Mouse (Mus musculus) midbrain, postnatal 0 days (tissue): Measurements from ENCODE around the gene Spire2. TPM values are rescaled to one million over a fixed set of nuclear protein-coding genes. Genes with fewer than 3 reads are reported as not detected.
A peak's percentile ranks its signal among the peaks of the same experiment; 100 is the strongest.

Experiments
- ATAC-seq: fragments of 200-750 bp; cut with Nextera tagmentation; 2 replicates; pipeline ENCODE4 v1.8.0; 2017; ENCODE audit warnings: moderate number of reproducible peaks, mild to moderate bottlenecking, moderate TSS enrichment, moderate library complexity; ENCODE audit not compliant: low FRiP score
- DNase-seq: peaks from one replicate; pipeline ENCODE4 v3.0.0-alpha.2; 2015; ENCODE audit warnings: low spot score
- H3K27ac ChIP-seq: fragments of 300-500 bp; sonication (generic); 2 replicates; pipeline ENCODE4 v1.5.1; 2014; ENCODE audit warnings: low read depth, mild to moderate bottlenecking, low read length, mixed read lengths
- H3K27me3 ChIP-seq: fragments of 300-500 bp; sonication (generic); 2 replicates; pipeline ENCODE4 v1.6.1; 2014; ENCODE audit warnings: low read length, control low read depth, mixed read lengths; ENCODE audit not compliant: insufficient read depth
- H3K36me3 ChIP-seq: fragments of 300-500 bp; sonication (generic); 2 replicates; pipeline ENCODE4 v1.6.1; 2014; ENCODE audit warnings: low read length, control low read depth, mixed read lengths; ENCODE audit not compliant: insufficient read depth
- H3K4me1 ChIP-seq: fragments of 300-500 bp; sonication (generic); 2 replicates; pipeline ENCODE4 v1.6.1; 2014; ENCODE audit warnings: mild to moderate bottlenecking, control low read depth, antibody characterized with exemption, low read length, mixed read lengths; ENCODE audit not compliant: insufficient read depth
- H3K4me2 ChIP-seq: fragments of 300-500 bp; sonication (generic); 2 replicates; pipeline ENCODE4 v1.6.1; 2014; ENCODE audit warnings: low read depth, mild to moderate bottlenecking, low read length, mixed read lengths; ENCODE audit not compliant: poor library complexity, severe bottlenecking
- H3K4me3 ChIP-seq: fragments of 300-500 bp; sonication (generic); 2 replicates; pipeline ENCODE4 v1.5.1; 2014; ENCODE audit warnings: low read depth, mild to moderate bottlenecking, low read length, moderate library complexity
- H3K9ac ChIP-seq: fragments of 300-500 bp; sonication (generic); replicated peaks from 2 replicates; pipeline ENCODE4 v1.6.1; 2014; ENCODE audit warnings: mild to moderate bottlenecking, low read length, moderate library complexity, mixed read lengths; ENCODE audit not compliant: poor library complexity, severe bottlenecking
- H3K9me3 ChIP-seq: fragments of 300-500 bp; sonication (generic); 2 replicates; pipeline ENCODE4 v1.6.1; 2016; ENCODE audit warnings: low read length, control low read depth
- CTCF ChIP-seq: IDR thresholded peaks from 2 replicates; pipeline ENCODE4 v1.5.1; 2016; ENCODE audit warnings: antibody characterized with exemption, mild to moderate bottlenecking
- WGBS: fragments of 180-500 bp; shearing (Covaris S2); extraction: QIAGEN DNeasy Blood & Tissue Kit; methylation state at CpG from one replicate; pipeline ENCODE4 v1.1.7; 2014; 5-methylcytosine and 5-hydroxymethylcytosine counted together
- polyA plus RNA-seq: library from polyadenylated mRNA; unstranded; fragments of >200 nt; fragmentation: Nextera tagmentation; extraction: Ambion mirVana; gene quantifications from 2 replicates; pipeline ENCODE4 v1.2.1, GENCODE M21; 2015
- total RNA-seq: library from RNA; depleted of rRNA; stranded (reverse); fragments of >200 nt; gene quantifications from 2 replicates; pipeline ENCODE4 v1.2.3, GENCODE M21; 2014

The Spire2 gene
- total and polyA plus RNA-seq, 2 experiments from 2014 or later, result 28.0 to 44.1 TPM

GRCm38 (mm10) chr8:123317781-123318466 is 14.6 kb upstream of the Spire2 start:
- Histone ChIP-seq H3K27me3 (no peaks in the 10 kb centered on the region), H3K9me3 (no peaks in the 10 kb centered on the region), H3K36me3 (no peaks in the 10 kb centered on the region), H3K4me2 (peak overlapping the region; percentile 95), H3K4me1 (no peaks in the 10 kb centered on the region), H3K9ac (no peak overlapping the region; the same call in 1 of the 2 replicates), H3K27ac (no peak overlapping the region), H3K4me3 (peak overlapping the region; percentile 48)
- peak; percentile 42; the same call in 1 of the 2 replicates for ATAC-seq
- 6% methylated on average over 21 of the region's 21 CpGs for WGBS
- DNase-seq, result no peak
- no peak for TF ChIP-seq CTCF

- Histone ChIP-seq H3K27me3 (no peaks in the 10 kb centered on the region), H3K4me1 (no peaks in the 10 kb centered on the region), H3K36me3 (no peaks in the 10 kb centered on the region), H3K4me2 (peak within 1 kb of the TSS; percentile 95), H3K9ac (no peak within 1 kb of the TSS; the same call in 1 of the 2 replicates), H3K27ac (no peak within 1 kb of the TSS), H3K4me3 (peak within 1 kb of the TSS; percentile 48), H3K9me3 (no peaks in the 10 kb centered on the region)
- peak; percentile 96 for ATAC-seq
- under 1% methylated on average over 24 of the region's 24 CpGs for WGBS
- peak; percentile 51 for TF ChIP-seq CTCF
- DNase-seq, result peak; percentile 94
These were observed 14.0 kb upstream of the Spire2 start, which contains the start of gene Fanca for GRCm38 (mm10) chr8:123318467-123318911. Gene Fanca, minus strand, starts transcription at chr8:123318576.

- Histone ChIP-seq H3K4me1 (no peaks in the 10 kb centered on the region), H3K27me3 (no peaks in the 10 kb centered on the region), H3K9ac (no peak overlapping the region), H3K27ac (no peak overlapping the region), H3K9me3 (no peaks in the 10 kb centered on the region), H3K4me3 (no peak overlapping the region), H3K4me2 (no peak overlapping the region), H3K36me3 (no peaks in the 10 kb centered on the region)
- peak; percentile 74 for DNase-seq
- peak; percentile 84 for TF ChIP-seq CTCF
- peak; percentile 18; the same call in 1 of the 2 replicates for ATAC-seq
- WGBS, result 38% methylated on average over 7 of the region's 7 CpGs
These were observed 12.9 kb upstream of the Spire2 start for GRCm38 (mm10) chr8:123319522-123320164.

- no peak overlapping the region for H3K27ac ChIP-seq
- 95% methylated on average over 2 of the region's 2 CpGs for WGBS
- H3K36me3 ChIP-seq, result no peaks in the 10 kb centered on the region
- H3K9me3 ChIP-seq, result no peaks in the 10 kb centered on the region
- no peak overlapping the region for H3K4me2 ChIP-seq
- H3K9ac ChIP-seq, result no peak overlapping the region
- DNase-seq (no peak), ATAC-seq (no peak)
- no peaks in the 10 kb centered on the region for H3K4me1 ChIP-seq
- H3K27me3 ChIP-seq, result no peaks in the 10 kb centered on the region
- TF ChIP-seq CTCF, result no peak
- no peak overlapping the region for H3K4me3 ChIP-seq
These were observed 4.0 kb upstream of the Spire2 start for GRCm38 (mm10) chr8:123328552-123328951.

GRCm38 (mm10) chr8:123329350-123329749 is 3.2 kb upstream of the Spire2 start:
- Histone ChIP-seq H3K9ac (no peak overlapping the region), H3K9me3 (no peaks in the 10 kb centered on the region), H3K4me1 (peaks cover 5% of the 10 kb centered on the region; the same call in 1 of the 2 replicates), H3K27ac (no peak overlapping the region), H3K4me2 (no peak overlapping the region), H3K27me3 (no peaks in the 10 kb centered on the region), H3K4me3 (no peak overlapping the region), H3K36me3 (no peaks in the 10 kb centered on the region)
- TF ChIP-seq CTCF, result no peak
- 87% methylated on average over 4 of the region's 4 CpGs for WGBS
- ATAC-seq (no peak), DNase-seq (no peak)

- no peak overlapping the region for H3K4me2 ChIP-seq
These were observed 2.6 kb upstream of the Spire2 start for GRCm38 (mm10) chr8:123329961-123330360.

More at GRCm38 (mm10) chr8:123329961-123330360, 2.6 kb upstream of the Spire2 start:
- TF ChIP-seq CTCF, result no peak
- DNase-seq, result no peak
- Histone ChIP-seq H3K4me1 (peaks cover 10% of the 10 kb centered on the region; the same call in 1 of the 2 replicates), H3K27ac (no peak overlapping the region), H3K9me3 (no peaks in the 10 kb centered on the region), H3K36me3 (no peaks in the 10 kb centered on the region), H3K4me3 (no peak overlapping the region), H3K9ac (no peak overlapping the region), H3K27me3 (no peaks in the 10 kb centered on the region)
- WGBS, result 58% methylated on average over 5 of the region's 5 CpGs
- ATAC-seq, result no peak
